Mouse (Mus musculus) retina, embryonic 14.5 days (tissue): ENCODE measurements around the gene Aco1.
A peak's percentile ranks its signal among the peaks of the same experiment; 100 is the strongest.

Experiments
- DNase-seq: peaks from one replicate; pipeline ENCODE4 v3.0.0-alpha.2; 2015; ENCODE audit warnings: low spot score

Gene Aco1

DNA sequence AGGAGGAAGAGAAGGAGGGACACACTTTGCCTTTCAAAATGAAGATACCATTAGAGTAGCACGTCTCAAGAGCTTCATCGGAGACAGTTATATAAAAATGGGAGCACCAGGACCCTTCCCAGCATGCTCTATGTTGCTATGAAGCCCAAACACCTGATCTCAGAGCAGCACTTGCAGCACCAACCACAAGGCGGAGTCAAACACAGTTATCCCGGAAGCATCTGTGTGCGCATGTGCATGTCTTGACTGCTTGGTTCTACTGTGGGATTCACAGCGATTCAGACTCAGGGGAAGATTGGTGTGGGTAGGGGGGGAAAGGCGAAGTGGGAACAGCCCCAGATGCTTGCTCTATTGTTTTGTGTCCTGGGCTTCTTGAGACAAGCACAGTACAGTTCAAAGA is 75.5 kb downstream of the Aco1 start:
- peak; percentile 46 for DNase-seq

DNA sequence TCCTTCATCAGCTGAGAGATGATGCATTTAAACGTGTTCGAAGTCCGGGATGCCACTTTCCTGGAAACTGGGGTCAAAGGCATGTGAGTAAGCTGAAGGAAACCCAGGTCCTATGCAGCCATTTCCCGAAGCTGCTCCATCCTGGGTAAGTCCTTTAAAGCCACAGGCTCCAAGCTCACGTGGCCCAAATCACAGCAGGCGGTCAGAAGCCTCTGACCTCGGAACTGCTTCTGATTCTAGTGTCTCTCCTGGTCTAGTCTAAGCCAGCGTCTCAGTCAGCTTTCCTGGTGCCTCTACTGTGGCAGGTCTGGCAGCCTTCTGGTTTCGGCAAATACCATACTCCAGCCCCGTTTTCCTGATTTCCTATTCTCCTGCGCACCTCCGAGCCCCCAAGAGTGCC is 77.6 kb downstream of the Aco1 start:
- peak; percentile 16 for DNase-seq

DNA sequence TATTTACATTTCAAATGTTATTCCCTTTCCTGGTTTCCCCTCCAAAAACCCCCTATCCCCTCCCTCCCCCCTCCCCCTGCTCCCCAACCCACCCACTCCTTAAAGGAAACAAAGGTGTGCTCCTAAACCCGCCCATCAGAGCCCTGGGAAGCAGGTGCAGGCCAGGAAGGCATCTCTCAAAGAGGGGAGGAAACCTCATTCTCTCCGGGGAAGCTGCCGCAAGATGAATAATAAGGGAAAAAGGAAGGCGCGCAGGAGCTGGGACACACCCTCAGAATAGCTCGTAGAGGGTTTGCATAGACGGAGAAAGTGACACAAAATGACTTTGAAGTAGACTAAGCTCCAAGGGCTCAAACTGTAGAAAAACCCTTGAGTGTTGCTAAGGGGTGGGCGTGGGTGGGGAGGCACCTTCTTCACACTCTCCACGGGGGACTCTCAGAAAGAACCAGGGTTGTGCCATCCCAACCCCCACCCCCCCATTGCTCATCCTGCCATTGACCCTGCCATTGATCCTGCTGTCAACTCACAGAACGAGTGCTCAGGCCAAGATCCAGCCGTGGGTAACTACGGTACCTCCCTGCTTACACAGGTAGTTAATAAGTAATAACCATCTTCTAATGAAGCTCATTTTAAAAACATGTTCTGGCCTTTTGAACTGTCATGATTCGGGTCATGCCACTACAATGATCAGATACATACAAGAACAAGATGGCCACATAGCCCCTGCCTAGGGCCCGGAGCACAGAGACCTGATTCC is 78.3 kb downstream of the Aco1 start:
- DNase-seq, result no peak

DNA sequence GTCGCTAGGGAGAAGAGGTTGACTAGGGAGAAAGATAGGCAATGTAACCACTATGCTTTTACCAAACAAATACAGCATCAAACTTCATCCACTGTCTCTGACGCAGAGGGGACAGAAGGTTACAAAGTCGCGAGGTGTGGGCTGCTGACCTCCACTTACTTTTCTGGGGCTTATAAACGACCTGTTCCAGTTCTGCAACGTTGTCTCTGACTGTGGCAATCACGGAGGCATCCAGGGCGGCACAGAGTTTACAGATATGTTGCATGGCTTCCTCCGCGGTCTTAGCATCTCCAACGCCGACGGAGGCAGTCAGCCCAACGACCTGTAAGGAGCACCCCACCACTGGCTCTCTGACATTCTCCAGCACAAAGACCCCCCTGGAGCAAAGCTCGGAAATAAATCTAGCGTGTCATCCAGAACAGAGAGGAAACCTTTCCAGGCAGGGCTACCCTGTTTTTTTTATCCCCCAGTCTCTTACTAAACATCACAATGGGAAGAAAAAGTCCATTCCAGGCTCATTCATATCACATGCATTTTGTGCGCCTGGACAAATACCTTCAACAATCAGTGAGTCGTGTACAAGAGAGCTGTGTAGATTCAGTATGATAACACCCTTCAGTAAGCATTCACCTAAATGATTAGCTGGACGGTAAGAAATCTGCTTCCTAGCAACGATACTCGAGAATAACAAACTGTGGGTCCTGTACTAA is 79.2 kb downstream of the Aco1 start:
- no peak for DNase-seq

DNA sequence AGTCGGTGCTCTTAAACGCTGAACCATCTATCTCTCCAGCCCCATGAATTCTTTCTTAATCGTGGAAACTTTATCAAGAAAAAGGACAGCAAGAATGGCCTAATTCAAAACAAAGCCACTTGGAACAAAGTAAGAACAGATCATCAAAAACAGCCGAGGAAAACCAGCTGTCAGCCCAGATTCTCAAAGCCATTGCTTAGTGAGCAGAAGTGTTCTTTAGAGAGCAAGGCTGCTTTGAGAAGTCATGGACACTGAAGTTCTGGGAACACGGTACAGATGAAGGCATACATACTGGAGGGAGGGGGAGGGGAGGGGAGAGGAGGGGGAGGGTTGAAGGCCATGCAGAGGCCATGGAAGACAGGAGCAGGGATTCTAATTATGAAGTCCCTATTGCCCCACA is 83.2 kb downstream of the Aco1 start:
- DNase-seq, result no peak

DNA sequence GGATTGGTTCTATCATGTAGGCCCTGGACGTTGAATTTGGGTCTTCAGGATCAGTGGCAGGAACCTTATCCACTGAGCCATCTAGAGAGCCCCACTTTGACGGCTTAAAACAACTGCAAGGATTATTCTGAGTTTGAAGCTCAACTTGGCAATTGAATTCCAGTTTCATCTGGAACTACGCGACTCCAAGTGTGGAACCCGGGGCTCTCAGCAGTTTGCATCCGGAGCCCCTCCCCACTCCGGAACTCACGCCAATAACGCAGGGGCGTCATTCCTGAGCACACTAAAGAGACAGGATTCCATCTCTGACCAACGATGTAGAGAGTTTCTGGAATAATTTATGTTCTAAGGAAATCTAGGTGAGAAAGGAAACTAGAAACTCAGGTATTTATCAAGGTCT is 84.2 kb downstream of the Aco1 start:
- no peak for DNase-seq

DNA sequence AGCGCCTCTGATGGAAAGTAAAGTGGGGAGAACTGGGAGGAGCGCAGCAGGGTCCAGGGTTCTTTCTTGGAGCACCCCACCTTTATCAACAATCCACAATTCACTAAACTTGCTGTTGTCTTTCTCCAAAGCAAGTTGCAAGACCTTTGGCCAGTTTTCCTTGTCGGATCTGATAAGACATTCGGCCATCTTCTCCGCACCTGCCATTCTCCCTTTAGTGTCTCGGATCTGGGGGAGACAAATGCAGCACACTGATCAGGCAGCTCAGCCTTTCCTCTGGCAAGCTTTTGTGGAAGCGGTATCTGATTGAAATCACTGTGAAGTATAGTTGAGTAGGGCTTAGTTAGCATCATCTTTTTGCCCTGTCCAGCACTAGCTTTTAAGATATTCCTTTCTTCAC is 85.0 kb downstream of the Aco1 start:
- DNase-seq, result no peak

DNA sequence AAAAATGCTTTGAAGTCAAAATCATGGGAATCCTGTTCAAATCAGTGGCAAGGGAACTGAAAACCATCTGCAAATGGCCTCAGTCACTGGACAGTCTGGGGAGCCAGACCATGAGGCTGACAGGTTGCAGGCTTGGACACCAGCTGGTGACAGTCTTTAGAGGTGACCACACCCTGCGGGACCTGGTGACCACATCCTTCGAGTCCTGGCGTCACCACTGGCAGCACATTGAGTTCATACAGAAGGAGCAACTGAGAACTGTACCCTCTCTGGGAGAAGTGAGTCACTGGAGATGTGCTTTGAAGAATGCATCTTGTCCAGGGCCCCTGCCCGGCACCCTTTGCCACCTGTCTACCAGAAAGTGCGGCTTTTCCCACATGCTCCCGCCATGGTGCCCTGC is 86.8 kb downstream of the Aco1 start:
- no peak for DNase-seq

DNA sequence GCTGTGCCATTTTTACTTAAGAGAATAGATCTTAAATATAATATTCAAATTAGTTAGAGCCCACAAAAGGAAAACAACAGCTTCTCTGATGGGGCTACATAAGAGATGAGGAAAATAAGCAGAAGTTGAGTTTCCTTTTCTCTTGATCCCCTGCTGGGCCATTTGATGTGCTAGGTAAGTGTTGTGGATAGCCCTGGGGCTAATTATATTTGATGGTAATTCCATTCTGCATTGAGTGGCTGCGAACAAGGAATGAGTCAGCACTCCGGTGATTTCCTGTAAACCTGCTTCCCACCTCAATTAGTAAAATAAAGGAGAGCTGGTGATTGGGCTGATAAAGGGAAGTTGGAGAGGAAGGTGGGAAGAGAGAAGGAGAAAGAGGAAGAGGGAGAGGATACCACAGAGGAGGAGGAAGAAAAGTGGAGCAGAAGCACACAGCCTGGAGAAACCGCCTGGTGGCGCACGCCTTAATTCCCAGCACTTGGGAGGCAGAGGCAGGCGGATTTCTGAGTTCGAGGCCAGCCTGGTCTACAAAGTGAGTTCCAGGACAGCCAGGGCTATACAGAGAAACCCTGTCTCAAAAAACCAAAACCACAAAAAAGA is 90.3 kb downstream of the Aco1 start:
- DNase-seq, result no peak

DNA sequence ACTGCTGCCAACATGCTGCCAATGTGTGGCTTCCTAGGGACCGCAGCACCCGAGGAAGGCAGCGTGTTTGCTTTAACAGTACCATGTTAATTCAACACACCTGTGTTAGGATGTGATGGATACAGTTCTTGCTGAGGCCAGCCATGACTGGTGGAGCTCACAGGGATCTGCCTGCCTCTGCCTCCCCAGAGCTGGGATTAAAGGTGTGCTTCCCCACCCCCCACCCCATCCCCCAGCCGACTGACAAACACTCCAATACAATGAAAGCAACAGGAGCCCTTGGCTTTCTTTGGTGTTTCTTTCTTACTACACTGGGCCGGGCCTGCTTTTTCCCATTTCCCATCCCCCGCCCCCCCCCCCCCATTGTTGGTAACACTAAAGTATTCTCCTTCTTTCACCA is 91.4 kb downstream of the Aco1 start:
- DNase-seq, result no peak

DNA sequence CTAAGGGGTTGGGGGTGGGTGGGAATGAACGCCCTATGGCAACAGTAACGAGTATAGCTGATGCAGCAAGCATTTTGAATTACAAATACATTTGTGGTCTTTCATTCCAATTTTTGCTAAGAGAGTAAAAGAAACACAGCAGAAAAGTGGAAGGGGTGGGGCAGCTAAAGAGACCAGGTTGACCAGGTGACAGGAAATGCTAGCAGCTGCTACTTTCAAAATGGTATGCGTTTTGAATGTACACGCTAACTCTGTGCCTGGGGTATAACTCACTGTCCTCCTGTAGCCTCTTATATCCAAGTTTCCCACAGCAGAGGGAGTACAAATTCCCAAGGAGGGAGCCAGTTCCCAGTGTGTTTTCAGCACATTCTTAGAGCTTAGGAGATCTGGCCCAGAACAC is 93.9 kb downstream of the Aco1 start:
- no peak for DNase-seq

DNA sequence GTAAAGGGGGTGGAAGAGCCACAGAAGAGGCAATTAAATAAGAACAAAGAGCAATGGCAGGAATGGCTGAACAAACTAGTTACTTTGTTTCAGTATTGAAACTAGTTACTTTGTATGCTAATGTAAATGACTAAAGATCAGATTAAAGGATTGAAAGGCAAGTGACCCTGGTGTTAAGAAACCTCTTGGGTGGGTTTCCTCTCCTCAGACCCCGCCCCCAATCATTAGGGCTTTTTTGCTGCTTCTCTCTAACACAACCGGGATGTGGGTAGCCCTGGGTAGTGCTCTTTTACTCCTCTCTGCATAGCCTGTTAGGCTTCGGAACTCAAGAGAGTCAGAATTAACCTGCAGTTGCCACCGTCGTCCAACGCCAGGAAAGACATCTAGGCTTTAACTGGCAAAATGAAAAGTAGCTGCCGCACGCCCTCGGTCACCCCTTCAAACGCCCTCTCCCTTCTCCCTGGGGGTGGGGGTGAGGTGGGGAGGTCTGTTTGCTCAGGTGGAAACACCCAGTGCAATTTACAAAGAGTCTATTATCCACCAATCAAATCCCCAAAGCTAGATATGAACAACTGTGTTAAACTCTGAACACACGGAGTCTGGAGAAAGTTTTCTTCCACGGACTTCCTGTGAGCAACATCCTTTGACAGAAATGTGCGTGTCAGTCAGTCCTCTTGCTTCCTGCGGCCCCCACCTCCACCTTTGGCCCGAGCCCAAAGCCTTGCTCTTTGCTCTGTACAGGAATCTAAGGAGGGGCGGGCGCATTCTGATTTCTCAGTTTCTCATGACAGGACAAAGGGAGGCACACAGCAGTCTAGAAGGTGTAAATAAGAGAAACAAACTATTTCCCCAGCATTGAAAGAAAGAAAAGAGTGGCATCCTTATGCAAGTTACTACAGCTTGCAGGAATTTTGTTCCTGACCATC is 95.9 kb downstream of the Aco1 start:
- peak; percentile 28 for DNase-seq

DNA sequence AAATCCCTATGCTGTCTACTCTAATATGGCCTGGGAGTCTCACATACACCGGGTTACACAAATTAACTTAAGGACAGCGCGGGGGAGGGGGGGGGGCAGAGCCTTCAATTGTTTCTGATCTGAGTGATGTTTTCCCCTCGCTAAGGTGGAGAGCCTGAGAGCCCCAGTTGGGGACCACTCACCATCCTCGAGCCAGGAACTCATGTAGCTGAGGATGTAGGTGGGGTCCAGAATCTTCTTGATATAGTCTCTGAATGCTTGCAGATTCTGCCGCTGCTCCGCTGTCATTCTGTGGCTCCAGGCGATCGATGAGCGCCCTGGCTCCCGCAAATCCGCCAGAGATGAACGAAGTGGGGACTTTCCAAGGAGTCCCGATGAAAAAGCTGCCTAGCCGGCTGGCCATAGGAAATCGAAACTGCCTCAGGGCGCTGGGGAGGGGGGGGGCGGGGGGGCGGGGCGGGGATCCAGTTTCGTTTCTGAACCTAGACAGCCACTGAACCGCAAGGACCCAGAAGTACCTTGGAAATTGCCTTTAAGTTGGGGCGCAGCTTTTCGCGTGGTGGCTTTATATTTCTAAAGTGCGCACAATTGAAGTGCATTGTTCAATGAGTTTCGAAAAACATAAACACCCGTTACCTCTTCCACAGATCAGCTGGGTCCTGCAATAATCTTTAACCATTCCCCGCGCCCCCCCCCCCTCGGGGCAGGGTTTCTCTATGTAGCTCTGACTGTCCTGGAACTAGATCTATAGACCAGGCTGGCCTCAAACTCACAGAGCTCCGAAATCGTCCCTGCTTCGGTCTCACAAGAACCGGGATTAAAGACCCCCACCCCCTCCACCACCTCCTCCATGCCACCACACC is 96.8 kb downstream of the Aco1 start, which contains the start of gene Ddx58:
Ddx58 (minus strand) TSS at position 420 of the 863 bp plus-strand sequence.
- DNase-seq, result peak; percentile 54

DNA sequence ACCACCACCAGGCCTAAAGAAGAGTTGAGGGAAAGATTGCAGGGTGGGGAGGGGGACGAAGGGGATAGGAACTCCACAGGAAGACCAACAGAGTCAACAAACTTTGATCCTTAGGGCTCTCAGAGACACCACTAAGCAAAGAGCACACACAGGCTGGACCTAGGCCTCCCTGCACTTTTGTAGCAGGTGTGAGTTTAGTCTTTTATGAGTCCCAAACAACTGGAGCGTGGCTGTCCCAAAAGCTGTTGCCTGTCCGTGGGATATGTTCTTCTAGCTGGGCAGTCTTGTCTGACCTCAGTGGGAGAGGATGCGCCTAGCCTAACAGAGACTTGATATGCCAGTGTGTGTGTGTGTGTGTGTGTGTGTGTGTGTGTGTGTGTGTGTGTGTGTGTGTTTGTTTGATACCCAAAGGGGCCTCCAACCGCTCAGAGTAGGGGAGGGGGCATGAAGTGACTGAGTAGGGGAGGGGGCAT is 97.4 kb downstream of the Aco1 start:
- DNase-seq, result no peak

DNA sequence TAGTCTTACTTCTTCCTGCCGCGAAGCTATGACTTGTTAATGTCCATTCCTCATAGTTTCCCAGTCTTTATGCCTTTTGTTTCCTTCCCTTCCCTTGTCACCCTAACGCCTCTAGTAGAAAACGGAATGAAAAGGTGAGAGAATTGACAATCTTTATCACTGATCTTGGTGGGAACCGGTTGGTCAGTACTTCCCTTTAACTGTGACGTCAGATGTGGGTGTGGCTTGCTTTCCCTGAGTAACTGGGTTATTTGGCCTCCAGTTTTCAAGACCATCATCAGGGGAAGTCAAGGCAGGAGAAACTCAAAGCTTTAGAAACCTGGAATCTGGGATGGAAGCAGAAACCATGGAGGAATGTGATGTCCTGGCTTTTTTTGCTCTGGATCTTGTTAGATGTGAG is 99.0 kb downstream of the Aco1 start:
- DNase-seq, result no peak

DNA sequence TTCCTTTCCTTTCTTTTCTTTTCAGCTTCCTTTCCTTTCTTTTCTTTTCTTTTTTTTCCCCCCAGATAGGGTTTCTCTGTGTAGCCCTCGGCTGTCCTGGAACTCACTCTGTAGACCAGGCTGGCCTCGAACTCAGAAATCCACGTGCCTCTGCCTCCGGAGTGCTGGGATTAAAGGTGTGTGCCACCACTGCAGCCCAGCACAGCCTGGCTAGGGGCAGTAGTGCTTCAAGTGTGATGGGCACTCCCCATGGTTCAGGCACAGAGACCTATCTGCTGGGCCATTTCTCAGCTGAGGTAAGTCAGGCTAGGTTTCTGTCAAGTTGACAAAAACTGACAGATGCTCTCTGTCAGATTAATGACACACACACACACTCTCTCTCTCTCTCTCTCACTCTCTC is 100.1 kb downstream of the Aco1 start:
- no peak for DNase-seq

DNA sequence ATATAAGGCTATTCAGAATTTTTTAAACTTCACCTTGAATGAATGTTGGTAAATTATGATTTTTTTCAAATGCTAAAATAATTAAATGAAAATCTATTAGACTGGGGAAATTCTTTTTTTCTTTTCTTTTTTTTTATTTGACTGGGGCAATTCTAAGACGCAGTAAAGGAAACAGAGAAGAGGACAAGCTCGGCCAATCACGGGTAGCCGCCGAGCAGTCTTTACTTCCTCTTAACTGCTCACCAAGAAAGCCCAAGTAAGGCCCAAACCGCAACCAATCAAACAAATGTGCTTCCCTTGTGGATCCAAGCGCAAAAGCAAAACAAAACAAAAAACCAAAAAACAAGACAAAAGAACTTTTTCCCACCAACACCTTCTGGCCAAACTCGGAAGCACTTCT is 101.2 kb downstream of the Aco1 start:
- no peak for DNase-seq
